Mouse (Mus musculus) gastrocnemius, adult 8-10 months (tissue): ENCODE data around the gene Rpl12. TPM values are rescaled to one million over a fixed set of nuclear protein-coding genes. Genes with fewer than 3 reads are reported as not detected.
A peak's percentile ranks its signal among the peaks of the same experiment; 100 is the strongest.

ENCODE experiments used
- DNase-seq, 2 experiments: peaks; one replicate each; pipeline ENCODE4 v3.0.0; 2022; ENCODE audit warnings: low spot score in 2 of 2
- total RNA-seq, 4 experiments: library from RNA; stranded (reverse); gene quantifications; 2 replicates each; pipeline ENCODE4 v1.2.4; 2022

Rpl12 gene
- 100 to 1,000 TPM in 2 of 4 experiments, 10 to 100 TPM in 2; 77.4 to 121 (median 96.8) TPM for total RNA-seq

DNA sequence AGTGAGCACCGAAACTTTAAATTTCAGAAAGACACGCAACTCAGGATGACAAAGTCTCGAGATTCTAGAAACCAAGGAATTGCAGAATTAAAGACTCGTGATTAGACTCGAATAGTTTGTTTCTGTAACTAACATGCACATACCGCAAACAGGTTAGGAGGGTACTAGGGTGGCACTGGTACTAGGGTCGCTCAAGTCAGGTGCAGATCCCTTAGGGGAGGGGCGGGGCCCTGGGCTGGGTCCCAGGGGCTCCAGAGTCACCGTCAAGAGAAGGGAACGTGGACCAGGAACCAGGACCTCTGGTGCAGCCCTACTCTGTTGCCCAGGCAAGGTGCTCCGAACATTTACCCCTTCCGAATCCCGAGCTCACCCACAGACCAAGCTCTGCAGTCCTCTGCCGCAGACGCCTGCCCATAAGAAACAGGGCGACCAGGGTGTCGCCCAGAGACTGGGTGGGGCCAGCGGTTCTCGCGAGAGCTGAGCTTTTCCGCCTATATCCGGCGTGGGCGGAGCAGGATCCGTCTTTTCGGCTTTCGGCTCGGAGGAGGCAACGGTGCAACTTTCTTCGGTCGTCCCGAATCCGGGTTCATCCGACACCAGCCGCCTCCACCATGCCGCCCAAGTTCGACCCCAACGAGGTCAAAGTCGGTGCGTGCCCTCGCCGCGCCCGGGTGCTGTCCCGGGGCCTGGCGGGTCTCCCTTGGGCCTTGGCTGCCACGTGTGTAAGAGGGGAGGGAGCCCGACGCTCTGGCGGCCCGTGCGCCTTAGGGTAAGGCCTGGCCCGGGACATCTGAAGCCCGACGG, at the start of gene Rpl12, which contains the start of gene Lrsam1:
Gene Rpl12, plus strand, starts transcription at position 368 of the 804 bp plus-strand sequence.
Gene Lrsam1, minus strand, starts transcription at position 423 of the 804 bp plus-strand sequence.
- peak; percentile 86 to 90 for DNase-seq

DNA sequence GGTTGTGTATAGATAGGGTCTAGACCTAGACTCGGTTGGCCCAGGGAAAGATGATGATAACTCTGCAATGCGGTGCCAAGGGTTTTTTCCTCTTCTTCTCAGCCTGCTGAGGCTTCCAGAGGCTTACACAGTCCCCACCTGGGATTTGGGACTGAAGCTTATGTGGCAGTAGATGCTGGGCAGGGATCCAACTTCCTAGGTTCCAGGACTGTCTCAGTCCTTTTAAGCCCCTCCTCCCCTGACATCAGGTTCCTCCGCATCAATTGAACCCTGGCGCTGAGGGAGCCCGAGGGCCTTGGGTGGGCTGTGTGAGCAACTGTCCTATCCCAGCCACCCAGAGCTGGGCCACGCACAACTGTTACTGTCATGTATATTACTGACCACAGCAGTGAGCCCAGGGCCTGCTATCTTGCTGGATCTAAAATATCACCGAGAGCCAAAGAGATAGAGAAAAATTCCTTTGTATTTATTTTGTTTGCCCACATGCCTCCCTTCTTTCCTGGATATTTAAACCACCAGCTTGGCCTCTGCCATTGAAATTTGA, 49.6 kb upstream of the Rpl12 start:
- DNase-seq, result no peak

- peak; percentile 55 to 71 for DNase-seq
These were observed 49.1 kb upstream of the Rpl12 start for GRCm38 (mm10) chr2:32912210-32912804.

- DNase-seq, result no peak
These were observed 47.0 kb upstream of the Rpl12 start for GRCm38 (mm10) chr2:32914362-32914761.

GRCm38 (mm10) chr2:32914896-32915295, 46.5 kb upstream of the Rpl12 start:
- peak in 1 of 2 experiments; percentile 35 for DNase-seq

DNA sequence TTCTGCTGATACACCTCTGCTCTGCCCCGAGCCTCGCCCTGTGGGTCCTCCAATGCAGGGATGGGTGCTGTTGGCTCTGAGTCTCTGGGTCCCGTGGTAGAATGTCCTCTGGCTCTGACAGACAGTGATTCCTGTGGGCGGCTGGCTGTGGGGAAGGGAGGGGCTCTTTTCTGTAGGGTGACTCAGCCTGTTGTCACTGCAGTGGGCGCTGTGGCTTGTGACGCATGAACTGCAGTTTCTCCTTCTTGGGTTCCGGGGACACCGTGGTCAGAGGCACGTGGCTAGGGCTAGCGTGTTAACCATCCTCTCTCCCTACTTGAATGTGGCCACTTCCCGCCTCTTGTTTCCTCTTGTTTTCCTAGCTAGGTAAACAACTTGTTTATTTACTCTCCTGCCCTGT, 43.8 kb upstream of the Rpl12 start:
- DNase-seq, result peak in 1 of 2 experiments; percentile 23

DNA sequence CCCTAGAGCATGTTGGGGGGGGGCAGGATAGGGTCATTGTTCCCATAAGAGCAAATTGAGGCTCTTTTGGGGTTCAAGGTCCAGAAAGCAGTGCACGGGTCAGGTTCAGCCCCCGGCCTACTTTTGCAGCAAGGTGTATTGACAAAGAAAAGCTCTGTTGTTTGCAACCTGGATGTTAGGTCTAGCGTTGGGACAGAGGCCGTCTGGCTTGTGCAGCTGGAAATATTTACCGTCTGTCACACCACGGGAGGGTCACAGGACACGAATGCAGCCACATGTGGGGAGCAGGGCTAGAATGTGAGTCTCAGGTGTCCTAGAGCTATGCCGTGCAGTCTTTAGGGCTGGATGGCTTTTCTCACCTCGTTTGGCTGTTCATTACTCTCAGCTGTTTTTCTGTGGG, 43.0 kb upstream of the Rpl12 start:
- no peak for DNase-seq

- DNase-seq, result no peak
These were observed 40.1 kb upstream of the Rpl12 start for GRCm38 (mm10) chr2:32921235-32921634.

GRCm38 (mm10) chr2:32921801-32922380, 39.5 kb upstream of the Rpl12 start:
- DNase-seq, result no peak

GRCm38 (mm10) chr2:32922564-32922963, 38.8 kb upstream of the Rpl12 start:
- DNase-seq, result no peak

DNA sequence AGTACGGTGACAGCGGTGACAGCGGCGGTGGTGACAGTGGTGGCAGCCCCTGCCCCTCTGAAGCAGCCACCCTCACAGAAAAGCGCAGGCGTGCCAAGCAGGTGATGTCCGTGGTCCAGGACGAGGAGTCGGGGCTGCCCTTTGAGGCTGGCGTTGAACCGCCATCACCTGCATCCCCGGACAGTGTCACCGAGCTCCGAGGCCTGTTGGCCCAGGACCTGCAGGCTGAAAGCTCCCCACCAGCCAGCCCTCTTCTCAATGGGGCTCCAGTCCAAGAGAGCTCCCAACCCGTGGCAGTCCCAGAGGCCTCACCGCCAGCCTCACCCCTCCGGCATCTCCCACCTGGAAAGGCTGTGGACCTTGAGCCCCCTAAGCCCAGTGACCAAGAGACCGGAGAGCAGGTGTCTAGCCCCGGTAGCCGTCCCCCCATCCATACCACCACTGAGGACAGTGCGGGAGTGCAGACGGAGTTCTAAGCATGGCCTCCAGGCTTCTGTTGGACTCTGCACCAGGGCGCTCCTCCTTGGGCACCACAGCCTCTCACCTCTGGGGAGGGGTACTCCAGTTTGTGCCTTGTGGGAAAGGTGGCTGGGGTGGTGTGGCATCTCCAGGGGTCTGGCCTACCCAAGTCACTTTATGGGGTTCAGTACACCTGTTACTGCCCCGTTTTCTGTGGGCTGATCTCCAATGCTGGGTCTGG, 37.7 kb upstream of the Rpl12 start:
- DNase-seq, result no peak

DNA sequence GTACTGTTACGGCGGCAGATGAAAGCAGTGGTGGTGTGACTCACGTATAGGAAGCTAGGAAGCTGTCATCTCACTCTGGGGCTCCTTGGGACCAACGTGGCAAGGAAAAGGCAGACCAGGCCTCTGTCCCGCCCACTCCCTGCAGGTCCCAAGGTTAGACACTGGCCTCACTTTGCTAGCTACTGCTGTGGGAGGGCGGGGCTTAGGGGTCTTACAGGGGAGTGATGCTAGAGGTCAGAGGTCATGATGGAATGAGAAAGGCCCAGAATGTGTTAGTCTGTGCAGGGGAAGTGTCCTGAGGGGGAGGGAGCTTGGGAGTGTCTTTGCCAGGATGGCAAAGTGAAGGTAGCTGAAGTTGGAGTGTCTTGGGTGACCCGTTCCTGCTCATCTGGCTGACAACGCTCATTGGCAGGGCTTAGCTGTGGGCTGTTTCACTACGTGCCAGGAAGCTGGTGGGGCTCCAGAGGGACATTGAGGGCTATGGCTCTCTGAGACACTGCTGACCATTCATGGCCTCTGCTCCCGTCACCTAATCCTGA, 37.0 kb upstream of the Rpl12 start:
- DNase-seq, result no peak

GRCm38 (mm10) chr2:32926330-32927075, 34.9 kb upstream of the Rpl12 start:
- DNase-seq, result no peak

DNA sequence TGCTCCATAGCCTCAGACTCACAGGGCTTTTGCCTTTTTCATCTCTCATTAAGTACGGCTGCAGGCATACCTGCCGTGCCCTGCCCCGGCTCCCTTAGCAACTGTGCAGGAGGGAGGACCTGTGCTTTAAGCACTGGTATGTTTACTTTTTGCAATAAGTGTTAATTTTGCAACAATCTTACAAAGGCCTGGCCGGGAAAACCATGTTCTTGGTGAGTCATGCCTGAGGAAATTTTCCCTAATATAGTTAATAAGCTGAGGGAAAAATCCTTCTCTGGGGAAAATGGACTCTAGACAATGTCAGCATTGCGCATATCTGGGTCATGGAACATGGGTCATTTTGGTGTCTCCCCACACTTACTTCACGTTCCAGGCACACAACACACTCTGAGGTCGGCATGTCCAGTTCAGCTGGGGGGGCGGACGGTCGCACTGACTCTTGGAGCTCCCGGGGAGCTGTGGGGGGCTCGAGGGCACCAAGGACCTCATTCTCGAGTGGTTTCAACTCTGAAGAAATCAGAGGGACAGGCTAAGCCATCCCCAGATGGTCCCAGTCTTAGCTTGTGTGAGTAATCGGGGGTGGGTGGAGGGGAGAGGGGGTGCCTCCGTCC, 33.6 kb upstream of the Rpl12 start:
- DNase-seq, result no peak

DNA sequence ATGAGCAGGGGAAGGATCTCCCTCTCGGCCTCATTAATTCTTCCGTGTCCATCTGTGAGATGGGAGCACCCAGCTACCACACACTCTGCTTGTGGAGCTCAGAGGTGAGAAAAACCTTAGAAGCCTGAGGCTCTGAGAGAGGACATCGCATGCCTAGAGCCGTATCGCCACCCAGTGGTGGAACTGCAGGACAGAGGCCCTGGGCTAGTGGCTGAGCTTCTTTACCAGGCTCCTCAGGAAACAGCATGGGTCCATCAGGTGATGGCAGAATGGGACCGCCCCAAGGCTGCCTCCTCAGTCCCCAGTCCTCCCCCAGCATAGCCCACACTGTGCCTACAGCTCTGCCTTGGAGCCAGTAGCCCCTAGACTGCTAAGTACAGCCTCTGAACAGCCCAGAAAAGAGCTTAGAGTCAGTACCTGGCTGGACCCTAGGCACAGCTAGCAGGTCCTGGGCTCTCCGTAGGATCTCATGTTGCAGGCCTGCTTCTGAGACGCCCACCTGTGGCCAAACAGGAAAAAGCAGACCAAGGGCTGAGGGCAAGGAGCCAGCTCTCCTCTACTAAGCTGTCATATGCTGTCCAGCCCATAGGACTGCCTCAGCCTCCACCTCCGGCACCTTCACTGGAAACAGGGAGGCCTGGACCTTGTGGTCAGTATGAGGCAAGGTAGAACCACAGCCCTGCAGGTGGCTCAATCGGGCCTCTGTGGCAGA, 33.0 kb upstream of the Rpl12 start:
- DNase-seq, result peak; percentile 54 to 60

DNA sequence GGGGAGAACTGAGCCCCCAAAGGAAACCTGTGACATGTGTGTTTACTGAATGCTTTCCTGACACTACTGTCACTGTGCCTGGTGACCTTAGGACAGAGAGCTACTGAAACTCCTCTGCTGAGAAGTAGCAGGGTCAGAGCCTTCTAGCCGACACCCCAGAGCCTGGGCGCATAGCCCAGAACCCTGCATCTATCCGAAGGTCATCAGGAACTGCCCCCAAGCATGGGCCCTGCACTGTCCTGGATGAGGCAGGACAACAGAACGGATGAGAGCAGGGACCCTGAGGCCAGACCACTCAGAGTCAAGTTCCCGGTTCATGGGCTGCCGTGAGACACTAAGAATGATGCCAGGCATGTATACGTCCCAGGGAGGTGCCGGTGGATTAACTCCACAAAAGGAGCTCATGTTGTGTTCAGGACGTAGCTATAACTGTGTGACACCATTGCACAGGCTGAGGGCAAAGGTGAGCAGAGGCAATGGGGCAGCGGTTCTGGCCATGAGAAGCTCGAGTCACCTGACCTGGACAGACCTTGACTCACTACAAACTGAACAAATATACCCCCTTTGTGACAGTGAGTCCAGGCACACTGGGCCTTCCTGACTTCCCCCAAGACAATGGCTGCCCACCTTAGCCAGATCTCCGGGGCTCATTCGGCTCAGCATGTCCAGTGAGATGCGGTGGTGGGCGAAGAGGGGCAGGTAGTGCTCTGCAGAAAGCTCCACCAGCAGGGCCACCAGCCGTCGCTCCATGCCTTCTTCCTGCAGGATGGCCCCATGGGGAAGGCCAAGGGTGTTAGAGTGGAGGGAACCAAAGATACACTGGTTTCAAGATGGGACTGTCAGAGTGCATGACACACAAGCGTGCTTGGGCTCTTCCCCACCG, 32.2 kb upstream of the Rpl12 start:
- no peak for DNase-seq

- no peak for DNase-seq
These were observed 29.6 kb upstream of the Rpl12 start for GRCm38 (mm10) chr2:32931730-32932129.

DNA sequence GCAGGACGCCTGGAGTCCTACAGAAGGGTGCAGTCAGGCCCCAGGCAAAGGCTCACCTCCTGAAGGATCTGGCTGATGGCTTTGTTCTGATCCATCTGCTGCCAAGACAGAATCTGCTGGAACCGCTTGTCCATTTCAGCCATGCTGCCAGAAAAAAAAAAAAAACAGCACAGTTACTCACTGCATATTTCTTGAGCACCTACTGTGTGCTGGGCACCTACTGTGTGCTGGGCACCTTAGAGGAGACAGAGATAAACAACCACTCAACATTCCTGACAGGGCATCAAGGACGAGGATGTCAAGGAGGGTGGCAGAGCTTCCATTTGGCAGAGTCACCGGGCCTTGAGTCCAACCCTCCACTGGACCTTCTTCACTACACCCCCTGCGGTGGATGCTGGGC, 22.6 kb upstream of the Rpl12 start:
- DNase-seq, result no peak
